Mouse (Mus musculus) spleen, adult 2 months (tissue): ENCODE measurements at regions not wholly inside any gene's neighbourhood (a gene's known extent, or its start where the extent isn't known, plus 50 kb on each side); places are given as distances from the start of the nearest gene placed in this dataset.

ENCODE experiments used
- CTCF ChIP-seq: fragments of 200-500 bp; IDR thresholded peaks from 2 replicates; pipeline ENCODE4 v1.5.1; 2011; ENCODE audit warnings: mild to moderate bottlenecking, inconsistent platforms; ENCODE audit not compliant: insufficient read depth, insufficient read length, insufficient replicate concordance; ENCODE audit errors: extremely low read depth
- POLR2A ChIP-seq: fragments of 200-500 bp; IDR thresholded peaks from 2 replicates; pipeline ENCODE4 v1.6.1; 2011; ENCODE audit warnings: low read depth, low read length, inconsistent platforms

DNA sequence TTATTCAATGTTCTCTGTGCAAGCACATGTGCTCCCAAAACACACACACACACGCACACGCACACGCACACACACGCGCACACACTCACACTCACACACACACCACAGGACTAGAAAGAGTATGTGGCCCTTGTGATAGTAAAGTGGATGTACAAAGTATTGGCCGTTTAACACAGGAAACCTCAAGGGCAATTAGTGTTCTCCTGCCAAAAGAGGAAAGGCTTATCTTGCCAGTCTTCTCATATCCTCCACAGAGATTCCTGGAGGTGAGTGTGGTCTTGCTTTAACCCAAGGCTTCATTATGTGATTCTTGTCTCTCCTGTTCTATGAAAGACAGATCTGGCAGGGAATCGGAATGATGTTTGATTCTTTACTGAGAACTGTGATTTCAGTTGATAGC, 2810.5 kb upstream of the Gm7489 start:
- TF ChIP-seq CTCF: no peak
- no peak for TF ChIP-seq POLR2A
